Mouse (Mus musculus) gastrocnemius, adult 2 months (tissue): ENCODE measurements around the gene Calm3. TPM values are rescaled to one million over a fixed set of nuclear protein-coding genes. Genes with fewer than 3 reads are reported as not detected.
A peak's percentile ranks its signal among the peaks of the same experiment; 100 is the strongest.

Source experiments
- DNase-seq: peaks from one replicate; pipeline ENCODE4 v3.0.0; 2022
- H3K27ac ChIP-seq: fragments of 200-600 bp; 2 replicates; pipeline ENCODE4 v1.8.1; 2022; ENCODE audit warnings: mild to moderate bottlenecking
- H3K4me3 ChIP-seq: fragments of 200-600 bp; 2 replicates; pipeline ENCODE4 v1.8.1; 2022; ENCODE audit warnings: mild to moderate bottlenecking, moderate library complexity
- CTCF ChIP-seq: fragments of 200-600 bp; IDR thresholded peaks from 2 replicates; pipeline ENCODE4 v1.8.1; 2022; ENCODE audit warnings: antibody characterized with exemption, mild to moderate bottlenecking, moderate library complexity
- intact Hi-C: fragments of 180-260 bp; cut with DNase I; formaldehyde crosslinking; loops from one replicate; pipeline ENCODE4 v1.15.1; 2025
- total RNA-seq, 2 experiments: library from RNA; stranded (reverse); gene quantifications; 2 replicates each; pipeline ENCODE4 v1.2.3; 2021

Calm3 gene
- total RNA-seq, 2 experiments from 2014 or later, result 290 to 400 TPM

GRCm38 (mm10) chr7:16875310-16875325 is 48.8 kb downstream of the Calm3 start, which contains the start of gene Dact3:
Dact3 (plus strand) TSS chr7:16875317.
- no peak for TF ChIP-seq CTCF
- peak within 1 kb of the TSS; percentile 85 for H3K27ac ChIP-seq
- intact Hi-C loops, result loop anchor here (2.0 kb wide), 1 partner anchor 40 kb away; no protein-coding TSS in a partner anchor
- H3K4me3 ChIP-seq, result peak within 1 kb of the TSS; percentile 87
- no peak for DNase-seq

- peak; percentile 38; the same call in 1 of the 2 replicates for TF ChIP-seq CTCF
- Histone ChIP-seq H3K4me3 (peak overlapping the region; percentile 87), H3K27ac (peak overlapping the region; percentile 85)
- intact Hi-C loops, result loop anchor here (1.0 to 2.0 kb wide), 2 partner anchors 17 to 40 kb away; no protein-coding TSS in a partner anchor
- DNase-seq, result peak; percentile 100
These were observed 49.1 kb downstream of the Calm3 start for GRCm38 (mm10) chr7:16874756-16875309.

- peak overlapping the region; percentile 64 for H3K4me3 ChIP-seq
- no peak; the same call in 1 of the 2 replicates for TF ChIP-seq CTCF
- DNase-seq, result peak; percentile 88
- peak overlapping the region; percentile 85 for H3K27ac ChIP-seq
- intact Hi-C loops, result loop anchor here (1.0 to 2.0 kb wide), 2 partner anchors 18 to 41 kb away; no protein-coding TSS in a partner anchor
These were observed 49.7 kb downstream of the Calm3 start for GRCm38 (mm10) chr7:16874190-16874589.

GRCm38 (mm10) chr7:16873392-16873791 is 50.5 kb downstream of the Calm3 start:
- intact Hi-C loops, result no loop called here
- no peak overlapping the region for H3K4me3 ChIP-seq
- TF ChIP-seq CTCF, result no peak
- peak; percentile 7 for DNase-seq
- no peak overlapping the region for H3K27ac ChIP-seq

GRCm38 (mm10) chr7:16872478-16872877 is 51.4 kb downstream of the Calm3 start:
- Histone ChIP-seq H3K4me3 (no peak overlapping the region), H3K27ac (no peak overlapping the region)
- intact Hi-C loops, result no loop called here
- peak; percentile 9 for DNase-seq
- no peak for TF ChIP-seq CTCF

GRCm38 (mm10) chr7:16871600-16871999 is 52.3 kb downstream of the Calm3 start:
- Histone ChIP-seq H3K27ac (no peak overlapping the region), H3K4me3 (no peak overlapping the region)
- DNase-seq, result peak; percentile 8
- intact Hi-C loops, result no loop called here
- no peak for TF ChIP-seq CTCF

- DNase-seq, result no peak
- no peak overlapping the region for H3K27ac ChIP-seq
- H3K4me3 ChIP-seq, result no peak overlapping the region
- no peak for TF ChIP-seq CTCF
- intact Hi-C loops, result no loop called here
These were observed 54.4 kb downstream of the Calm3 start for GRCm38 (mm10) chr7:16869497-16869896.

- no peak for TF ChIP-seq CTCF
- no peak for DNase-seq
- no peak overlapping the region for H3K4me3 ChIP-seq
- no peak overlapping the region for H3K27ac ChIP-seq
- intact Hi-C loops, result no loop called here
These were observed 56.4 kb downstream of the Calm3 start for GRCm38 (mm10) chr7:16867488-16867887.

Other genes with a start within 250 kb of the Calm3 start
- not detected for gene Ceacam15, start 248.4 kb downstream of the Calm3 start, total RNA-seq
- gene Ceacam9, start 202.2 kb downstream of the Calm3 start, total RNA-seq, result not detected
- gene Ap2s1, start 185.7 kb downstream of the Calm3 start, total RNA-seq, result 10 to 100 TPM; 49.6 to 56.4 TPM
- gene Slc1a5, start 142.8 kb downstream of the Calm3 start, total RNA-seq, result 10 to 100 TPM; 11.0 to 14.6 TPM
- 10 to 100 TPM; 16.2 to 16.6 TPM for gene Strn4, start 108.2 kb downstream of the Calm3 start, total RNA-seq
- 10 to 100 TPM; 51.2 to 58.3 TPM for gene Fkrp, start 107.4 kb downstream of the Calm3 start, total RNA-seq
- 1 to 10 TPM; 3.9 to 8.2 TPM for gene Prkd2, start 81.2 kb downstream of the Calm3 start, total RNA-seq
- 1 to 10 TPM in 1 of 2 experiments, under 1 TPM in 1; 0.99 to 1.7 TPM for gene Dact3, start 48.8 kb downstream of the Calm3 start, total RNA-seq
- not detected for gene Gng8, start 32.3 kb downstream of the Calm3 start, total RNA-seq
- gene Ptgir, start 17.6 kb downstream of the Calm3 start, total RNA-seq, result under 1 TPM; 0.67 to 0.79 TPM
- gene Pnmal2, start 20.6 kb upstream of the Calm3 start, total RNA-seq, result under 1 TPM; 0.74 to 0.86 TPM
- gene Pnmal1, start 35.6 kb upstream of the Calm3 start, total RNA-seq, result not detected
- not detected for gene Gm42372, start 59.0 kb upstream of the Calm3 start, total RNA-seq
- gene Ccdc8, start 68.6 kb upstream of the Calm3 start, total RNA-seq, result 1 to 10 TPM in 1 of 2 experiments, under 1 TPM in 1; 0.74 to 1.5 TPM
- 10 to 100 TPM; 64.8 to 65.8 TPM for gene Ppp5c, start 103.8 kb upstream of the Calm3 start, total RNA-seq
- gene Hif3a, start 138.3 kb upstream of the Calm3 start, total RNA-seq, result 1 to 10 TPM in 1 of 2 experiments, under 1 TPM in 1; 0.84 to 1.6 TPM
- under 1 TPM; 0.08 to 0.14 TPM for gene Psg16, start 149.9 kb upstream of the Calm3 start, total RNA-seq
- gene Ceacam3, start 226.2 kb upstream of the Calm3 start, total RNA-seq, result not detected